Mouse (Mus musculus) intestine, embryonic 14.5 days (tissue): Measurements from ENCODE around the gene Smpd2. TPM values are rescaled to one million over a fixed set of nuclear protein-coding genes. Genes with fewer than 3 reads are reported as not detected.

Experiments used
- ATAC-seq: fragments of 200-750 bp; cut with Nextera tagmentation; replicated peaks from 2 replicates; pipeline ENCODE4 v1.8.0; 2017; ENCODE audit warnings: low read depth, moderate number of reproducible peaks, moderate TSS enrichment, moderate library complexity; ENCODE audit not compliant: low FRiP score, low TSS enrichment
- DNase-seq: peaks from one replicate; pipeline ENCODE4 v3.0.0-alpha.2; 2018; ENCODE audit warnings: low spot score
- H3K27ac ChIP-seq: fragments of 300-500 bp; sonication (generic); 2 replicates; pipeline ENCODE4 v1.5.1; 2014; ENCODE audit warnings: low read depth, mild to moderate bottlenecking, control low read depth
- H3K27me3 ChIP-seq: fragments of 300-500 bp; sonication (generic); replicated peaks from 2 replicates; pipeline ENCODE4 v1.6.1; 2014; ENCODE audit warnings: low read length, control low read depth; ENCODE audit not compliant: control insufficient read depth, insufficient read depth
- H3K36me3 ChIP-seq: fragments of 300-500 bp; sonication (generic); 2 replicates; pipeline ENCODE4 v1.6.1; 2014; ENCODE audit warnings: low read length, control low read depth; ENCODE audit not compliant: control insufficient read depth, insufficient read depth
- H3K4me1 ChIP-seq: fragments of 300-500 bp; sonication (generic); replicated peaks from 2 replicates; pipeline ENCODE4 v1.6.1; 2014; ENCODE audit warnings: low read length, control low read depth, mixed read lengths; ENCODE audit not compliant: control insufficient read depth, insufficient read depth
- H3K4me2 ChIP-seq: fragments of 300-500 bp; sonication (generic); 2 replicates; pipeline ENCODE4 v1.6.1; 2014; ENCODE audit warnings: low read length
- H3K4me3 ChIP-seq: fragments of 300-500 bp; sonication (generic); 2 replicates; pipeline ENCODE4 v1.5.1; 2014; ENCODE audit warnings: low read depth, low read length, control low read depth, mixed read lengths
- H3K9ac ChIP-seq: fragments of 300-500 bp; sonication (generic); 2 replicates; pipeline ENCODE4 v1.6.1; 2014; ENCODE audit warnings: mild to moderate bottlenecking, low read length
- H3K9me3 ChIP-seq: fragments of 300-500 bp; sonication (generic); 2 replicates; pipeline ENCODE4 v1.6.1; 2016; ENCODE audit warnings: low read length, control low read depth; ENCODE audit not compliant: control insufficient read depth
- WGBS: fragments of 180-500 bp; shearing (Covaris S2); extraction: QIAGEN DNeasy Blood & Tissue Kit; methylation state at CpG from one replicate; pipeline ENCODE4 v1.1.7; 2014; 5-methylcytosine and 5-hydroxymethylcytosine counted together
- polyA plus RNA-seq: library from polyadenylated mRNA; unstranded; fragments of >200 nt; fragmentation: Nextera tagmentation; extraction: Ambion mirVana; gene quantifications from 2 replicates; pipeline ENCODE4 v1.2.1, GENCODE M21; 2014

The Smpd2 gene
- polyA plus RNA-seq, 1 experiment from 2014 or later: 55.5 TPM

- Histone ChIP-seq H3K36me3 (peaks cover 68% of the 10 kb centered on the region), H3K9ac (no peak overlapping the region)
Observed at GRCm38 (mm10) chr10:41482446-41482845, 7.7 kb downstream of the Smpd2 start.

GRCm38 (mm10) chr10:41480938-41481880 lies 9.0 kb downstream of the Smpd2 start:
- no peak overlapping the region for H3K4me3 ChIP-seq
- peaks cover 56% of the 10 kb centered on the region for H3K36me3 ChIP-seq
- H3K4me1 ChIP-seq: peaks cover 6% of the 10 kb centered on the region
- H3K27ac ChIP-seq: no peak overlapping the region
- 68% methylated on average over 33 of the region's 33 CpGs for WGBS
- H3K9me3 ChIP-seq: no peaks in the 10 kb centered on the region
- no peak for ATAC-seq
- no peak overlapping the region for H3K9ac ChIP-seq
- no peaks in the 10 kb centered on the region for H3K27me3 ChIP-seq
- DNase-seq: no peak
- no peak overlapping the region for H3K4me2 ChIP-seq

More at GRCm38 (mm10) chr10:41482446-41482845, 7.7 kb downstream of the Smpd2 start:
- no peak overlapping the region for H3K27ac ChIP-seq
- H3K4me1 ChIP-seq: peaks cover under 1% of the 10 kb centered on the region; the same call in 1 of the 2 replicates
- 84% methylated on average over 7 of the region's 7 CpGs for WGBS
- ATAC-seq (no peak), DNase-seq (no peak)
- H3K4me2 ChIP-seq: no peak overlapping the region
- H3K9me3 ChIP-seq: no peaks in the 10 kb centered on the region
- no peak overlapping the region for H3K4me3 ChIP-seq
- no peaks in the 10 kb centered on the region for H3K27me3 ChIP-seq

- Histone ChIP-seq H3K36me3 (peaks cover 44% of the 10 kb centered on the region), H3K27ac (no peak overlapping the region), H3K27me3 (no peaks in the 10 kb centered on the region), H3K4me3 (no peak overlapping the region), H3K9ac (no peak overlapping the region), H3K4me1 (peaks cover 11% of the 10 kb centered on the region), H3K4me2 (no peak overlapping the region), H3K9me3 (no peaks in the 10 kb centered on the region)
- ATAC-seq (no peak), DNase-seq (no peak)
- 84% methylated on average over 3 of the region's 3 CpGs for WGBS
Observed at GRCm38 (mm10) chr10:41479961-41480360, 10.2 kb downstream of the Smpd2 start.

GRCm38 (mm10) chr10:41477278-41478181 lies 12.6 kb downstream of the Smpd2 start:
- Histone ChIP-seq H3K4me2 (peak overlapping the region; percentile 82), H3K9ac (peak overlapping the region; percentile 65), H3K27ac (peak overlapping the region; percentile 77), H3K9me3 (no peaks in the 10 kb centered on the region), H3K4me1 (peaks cover 11% of the 10 kb centered on the region), H3K27me3 (no peaks in the 10 kb centered on the region), H3K4me3 (peak overlapping the region; percentile 64), H3K36me3 (peaks cover 23% of the 10 kb centered on the region)
- WGBS: 4% methylated on average over 20 of the region's 20 CpGs
- ATAC-seq (peak; percentile 54), DNase-seq (peak; percentile 79)

GRCm38 (mm10) chr10:41477018-41477277 lies 13.2 kb downstream of the Smpd2 start:
- Histone ChIP-seq H3K9ac (peak overlapping the region; percentile 65), H3K27me3 (no peaks in the 10 kb centered on the region), H3K27ac (peak overlapping the region; percentile 77), H3K4me3 (peak overlapping the region; percentile 64), H3K4me2 (peak overlapping the region; percentile 82), H3K9me3 (no peaks in the 10 kb centered on the region), H3K36me3 (peaks cover 18% of the 10 kb centered on the region), H3K4me1 (peaks cover 11% of the 10 kb centered on the region)
- 0% methylated on average over 9 of the region's 9 CpGs for WGBS
- DNase-seq (no peak), ATAC-seq (no peak)

GRCm38 (mm10) chr10:41476171-41477017 lies 13.8 kb downstream of the Smpd2 start, which contains the start of gene Mical1:
Gene Mical1, plus strand, starts transcription at chr10:41476314.
- Histone ChIP-seq H3K9ac (peak within 1 kb of the TSS; percentile 65), H3K27me3 (no peaks in the 10 kb centered on the region), H3K4me3 (peak within 1 kb of the TSS; percentile 64), H3K27ac (peak within 1 kb of the TSS; percentile 77), H3K4me1 (peaks cover 11% of the 10 kb centered on the region), H3K4me2 (peak within 1 kb of the TSS; percentile 82), H3K9me3 (no peaks in the 10 kb centered on the region), H3K36me3 (peaks cover 13% of the 10 kb centered on the region)
- DNase-seq: peak; percentile 79
- WGBS: under 1% methylated on average over 35 of the region's 35 CpGs
- ATAC-seq: peak; percentile 58

- Histone ChIP-seq H3K4me3 (no peak overlapping the region), H3K9me3 (no peaks in the 10 kb centered on the region), H3K27ac (no peak overlapping the region), H3K9ac (no peak overlapping the region), H3K36me3 (peaks cover 6% of the 10 kb centered on the region), H3K27me3 (no peaks in the 10 kb centered on the region), H3K4me2 (no peak overlapping the region), H3K4me1 (peaks cover 11% of the 10 kb centered on the region)
- WGBS: 61% methylated on average over 1 of the region's 1 CpGs
- DNase-seq: no peak
- ATAC-seq: no peak
Observed at GRCm38 (mm10) chr10:41474981-41475391, 15.2 kb downstream of the Smpd2 start.
